Mouse (Mus musculus) MEL (cell line): ENCODE measurements at regions not wholly inside any gene's neighbourhood (a gene's known extent, or its start where the extent isn't known, plus 50 kb on each side); places are given as distances from the start of the nearest gene placed in this dataset.

ENCODE experiments used
- CHD1 ChIP-seq: IDR thresholded peaks from 2 replicates; pipeline ENCODE4 v1.6.1; 2012; ENCODE audit warnings: low read depth, mild to moderate bottlenecking, inconsistent platforms, low read length, improper control_type of control experiment
- CHD2 ChIP-seq: IDR thresholded peaks from 2 replicates; pipeline ENCODE4 v1.6.1; 2011; ENCODE audit warnings: low read length, improper control_type of control experiment
- CTCF ChIP-seq, 3 experiments: IDR thresholded peaks in 2 of 3; conservative IDR thresholded peaks in 1 of 3; 2 replicates each; pipeline ENCODE4 v1.5.1; 2011 to 2012; ENCODE audit warnings: low read length in 3 of 3, low read depth in 2 of 3, mild to moderate bottlenecking in 2 of 3, improper control_type of control experiment in 1 of 3, inconsistent platforms in 1 of 3, mixed read lengths in 1 of 3, moderate library complexity in 1 of 3; ENCODE audit not compliant: control insufficient read depth in 1 of 3, insufficient read depth in 1 of 3, poor library complexity in 1 of 3, severe bottlenecking in 1 of 3
- ELF1 ChIP-seq: IDR thresholded peaks from 2 replicates; pipeline ENCODE4 v1.6.1; 2014; ENCODE audit warnings: low read depth, mild to moderate bottlenecking, inconsistent platforms, low read length, improper control_type of control experiment, moderate library complexity
- ETS1 ChIP-seq: IDR thresholded peaks from 2 replicates; pipeline ENCODE4 v1.6.1; 2012; ENCODE audit warnings: low read depth, mild to moderate bottlenecking, inconsistent platforms, low read length, improper control_type of control experiment, moderate library complexity
- GATA1 ChIP-seq: IDR thresholded peaks from 2 replicates; pipeline ENCODE4 v1.6.1; 2011; ENCODE audit warnings: low read depth, low read length, improper control_type of control experiment
- MAFK ChIP-seq: IDR thresholded peaks from 2 replicates; pipeline ENCODE4 v1.6.1; 2011; ENCODE audit warnings: low read depth, mild to moderate bottlenecking, low read length, improper control_type of control experiment, borderline replicate concordance
- NELFE ChIP-seq: IDR thresholded peaks from 2 replicates; pipeline ENCODE4 v1.6.1; 2011; ENCODE audit warnings: low read depth, low read length, improper control_type of control experiment
- POLR2A ChIP-seq, 2 experiments: IDR thresholded peaks; 2 replicates each; pipeline ENCODE4 v1.6.1; 2011 to 2012; ENCODE audit warnings: low read length in 2 of 2, mild to moderate bottlenecking in 2 of 2, control low read depth in 1 of 2, improper control_type of control experiment in 1 of 2, low read depth in 1 of 2, moderate library complexity in 1 of 2; ENCODE audit not compliant: control insufficient read depth in 1 of 2, insufficient read depth in 1 of 2, poor library complexity in 1 of 2
- RAD21 ChIP-seq: IDR thresholded peaks from 2 replicates; pipeline ENCODE4 v1.6.1; 2011; ENCODE audit warnings: mild to moderate bottlenecking, low read depth, low read length, improper control_type of control experiment
- RCOR1 ChIP-seq: IDR thresholded peaks from 2 replicates; pipeline ENCODE4 v1.6.1; 2012; ENCODE audit warnings: low read depth, mild to moderate bottlenecking, inconsistent platforms, low read length, improper control_type of control experiment
- USF1 ChIP-seq: IDR thresholded peaks from 2 replicates; pipeline ENCODE4 v1.6.1; 2014; ENCODE audit warnings: low read depth, mild to moderate bottlenecking, inconsistent platforms, low read length, improper control_type of control experiment, moderate library complexity
- ZNF384 ChIP-seq: IDR thresholded peaks from 2 replicates; pipeline ENCODE4 v1.6.1; 2012; ENCODE audit warnings: low read depth, mild to moderate bottlenecking, inconsistent platforms, low read length, improper control_type of control experiment

DNA sequence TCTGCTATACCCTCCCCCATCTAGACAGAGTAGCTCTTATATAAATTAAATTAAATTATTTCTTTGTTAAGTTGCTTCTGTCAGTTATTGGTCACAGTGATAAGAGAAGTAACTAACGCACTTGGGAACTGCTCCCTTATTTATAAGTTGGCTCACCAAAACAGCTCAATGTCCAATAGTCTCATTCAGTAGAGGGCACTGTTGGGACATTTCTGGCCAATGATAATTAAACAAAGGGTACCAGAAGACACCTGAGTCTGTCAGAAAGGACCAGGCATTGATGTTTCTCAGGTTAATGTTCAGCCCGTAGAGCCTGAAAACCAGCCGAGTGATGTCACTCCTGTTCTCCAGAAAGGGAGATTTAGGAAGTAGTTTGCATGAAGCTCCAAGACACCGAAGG is 156.1 kb upstream of the Shisa6 start:
- TF ChIP-seq CTCF (IDR thresholded peaks at IDR 0.05 in 2 of 3, conservative IDR thresholded peaks at IDR 0.05 in 1 of 3; ENCODE audit: control insufficient read depth in 1 of 3, insufficient read depth in 1 of 3, low read depth in 2 of 3, low read length in 3 of 3, poor library complexity in 1 of 3, severe bottlenecking in 1 of 3) (no peak), ETS1 (no peak), MAFK (no peak), POLR2A (IDR thresholded peaks at IDR 0.05; ENCODE audit: control insufficient read depth in 1 of 2, insufficient read depth in 1 of 2, low read depth in 1 of 2, low read length in 2 of 2, poor library complexity in 1 of 2) (no peak), CHD2 (no peak), RAD21 (no peak), USF1 (no peak), CHD1 (no peak), ZNF384 (no peak), GATA1 (no peak), ELF1 (no peak), NELFE (no peak), RCOR1 (no peak)
